In genomic region chr4:119671164-119671563, GRCm38 (mm10) we compare ENCODE assay signal across 24 mouse cellular contexts. TPM values are rescaled to one million over a fixed set of nuclear protein-coding genes. Genes with fewer than 3 reads are reported as not detected.
"Had no signal": no experiment of that assay in that cellular context is flagged by ENCODE, and none has a peak within 500 bp of the region (broad histone marks: within the 10 kb centered on the region; RNA-seq: fewer than 3 reads in every experiment).

No protein-coding gene starts in this region.

- H3K4me1 ChIP-seq: liver, embryonic 13.5 days had no signal

- H3K4me3 ChIP-seq: kidney, embryonic 15.5 days; left cerebral cortex, adult 2 months; liver, embryonic 13.5 days; midbrain, embryonic 13.5 days had no signal

- H3K36me3 ChIP-seq: kidney, embryonic 15.5 days; liver, embryonic 13.5 days; midbrain, embryonic 13.5 days had no signal

- H3K27ac ChIP-seq: kidney, embryonic 15.5 days; left cerebral cortex, adult 2 months; liver, embryonic 13.5 days; macrophage; midbrain, embryonic 13.5 days had no signal

- DNase-seq: kidney, adult 8-10 months; kidney, postnatal 10 days; kidney, postnatal 36 days; layer of hippocampus, postnatal 36 days; liver, embryonic 13.5 days; lung, adult 2 months; lung, postnatal 14 days; thymus, adult 18-20 months had no signal

- H3K27me3 ChIP-seq: kidney, embryonic 15.5 days; liver, embryonic 13.5 days; midbrain, embryonic 13.5 days had no signal

- H3K4me2 ChIP-seq: kidney, embryonic 15.5 days; liver, embryonic 13.5 days; midbrain, embryonic 13.5 days had no signal

- H3K9me3 ChIP-seq: kidney, embryonic 15.5 days; liver, embryonic 13.5 days; midbrain, embryonic 13.5 days had no signal

- ATAC-seq: midbrain, embryonic 13.5 days had no signal

- H3K9ac ChIP-seq: kidney, embryonic 15.5 days; liver, embryonic 13.5 days; midbrain, embryonic 13.5 days had no signal

RNA-seq across cellular contexts. Expression of gene Guca2b, which starts 12.4 kb away (rescaled TPM):
- total RNA-seq: layer of hippocampus, adult 8-10 months; layer of hippocampus, postnatal 10 days; layer of hippocampus, postnatal 36 days; left cerebral cortex, adult 2 months; left cerebral cortex, postnatal 10 days; left cerebral cortex, postnatal 36 days; liver, adult 2 months; megakaryocyte, adult 5-6 weeks; midbrain, postnatal 0 days had no signal
- polyA plus RNA-seq: limb, embryonic 11.5 days; limb, embryonic 14.5 days; liver, adult 2 months; liver, embryonic 13.5 days; lung, adult 2 months; lung, embryonic 16.5 days; macrophage; midbrain, embryonic 13.5 days; midbrain, postnatal 0 days; neural tube, embryonic 11.5 days; neural tube, embryonic 14.5 days had no signal

RNA-seq across cellular contexts. Expression of gene Guca2a, which starts 33.7 kb away (rescaled TPM):
- total RNA-seq: layer of hippocampus, adult 8-10 months; layer of hippocampus, postnatal 10 days; layer of hippocampus, postnatal 36 days; left cerebral cortex, adult 2 months; left cerebral cortex, postnatal 10 days; left cerebral cortex, postnatal 36 days; liver, adult 2 months; megakaryocyte, adult 5-6 weeks; midbrain, postnatal 0 days had no signal
- polyA plus RNA-seq: limb, embryonic 11.5 days; limb, embryonic 14.5 days; liver, embryonic 13.5 days; lung, adult 2 months; macrophage; midbrain, embryonic 13.5 days; midbrain, postnatal 0 days; neural tube, embryonic 11.5 days; neural tube, embryonic 14.5 days had no signal
